Mouse (Mus musculus): ENCODE data around the gene Ccdc167. TPM values are rescaled to one million over a fixed set of nuclear protein-coding genes. Genes with fewer than 3 reads are reported as not detected.

Gene Ccdc167
- polyA plus RNA-seq, 1 experiment from 2014 or later, result 6.6 TPM

DNA sequence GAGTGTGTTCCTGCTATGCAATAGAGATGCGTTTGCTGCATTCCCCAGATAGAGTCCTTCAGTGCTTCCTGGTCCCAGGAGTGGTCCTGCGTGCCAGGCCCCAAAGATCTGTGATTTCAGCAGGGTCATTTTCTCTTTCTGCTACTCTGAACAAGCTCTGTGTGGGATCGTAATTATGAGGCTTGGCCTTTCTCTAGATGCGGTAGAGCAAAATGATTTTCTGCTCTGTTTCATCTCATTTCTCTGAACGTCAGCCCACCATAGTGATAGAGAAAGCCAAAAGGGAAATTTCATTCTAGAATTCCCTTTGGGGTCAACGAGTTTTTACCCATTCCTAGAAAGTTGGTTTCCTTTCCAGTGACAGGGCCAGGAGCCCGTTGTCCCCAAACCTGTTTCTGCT is 34.6 kb downstream of the Ccdc167 start:
- 90% methylated on average over 7 of the region's 7 CpGs for WGBS
- no peak overlapping the region for H3K9ac ChIP-seq (ENCODE audit: low read depth, low read length)
- H3K4me1 ChIP-seq (replicated peaks; ENCODE audit: control insufficient read depth, insufficient read depth, low read length), result no peaks in the 10 kb centered on the region
- no peak for TF ChIP-seq CTCF (IDR thresholded peaks at IDR 0.05; ENCODE audit: low read depth)
- H3K27me3 ChIP-seq (replicated peaks; ENCODE audit: control insufficient read depth, insufficient read depth, low read length), result no peaks in the 10 kb centered on the region
- no peak overlapping the region for H3K27ac ChIP-seq (ENCODE audit: low read depth, low read length)
- no peaks in the 10 kb centered on the region for H3K9me3 ChIP-seq (ENCODE audit: control insufficient read depth)
- peaks cover 71% of the 10 kb centered on the region for H3K36me3 ChIP-seq (ENCODE audit: control insufficient read depth, insufficient read depth)
- no peak overlapping the region for H3K4me3 ChIP-seq (ENCODE audit: low read depth, low read length)
- ATAC-seq, result no peak
- no peak overlapping the region for H3K4me2 ChIP-seq (replicated peaks; ENCODE audit: low read depth)

- Histone ChIP-seq H3K36me3 (ENCODE audit: control insufficient read depth, insufficient read depth) (peaks cover 71% of the 10 kb centered on the region), H3K9ac (ENCODE audit: low read depth, low read length) (no peak overlapping the region), H3K9me3 (ENCODE audit: control insufficient read depth) (no peaks in the 10 kb centered on the region), H3K4me1 (replicated peaks; ENCODE audit: control insufficient read depth, insufficient read depth, low read length) (no peaks in the 10 kb centered on the region), H3K27ac (ENCODE audit: low read depth, low read length) (no peak overlapping the region), H3K4me3 (ENCODE audit: low read depth, low read length) (no peak overlapping the region), H3K4me2 (replicated peaks; ENCODE audit: low read depth) (no peak overlapping the region), H3K27me3 (replicated peaks; ENCODE audit: control insufficient read depth, insufficient read depth, low read length) (no peaks in the 10 kb centered on the region)
- TF ChIP-seq CTCF (IDR thresholded peaks at IDR 0.05; ENCODE audit: low read depth), result no peak
- no peak for ATAC-seq
- 90% methylated on average over 9 of the region's 9 CpGs for WGBS
Observed at GRCm38 (mm10) chr17:29681669-29682068, 35.2 kb downstream of the Ccdc167 start.

DNA sequence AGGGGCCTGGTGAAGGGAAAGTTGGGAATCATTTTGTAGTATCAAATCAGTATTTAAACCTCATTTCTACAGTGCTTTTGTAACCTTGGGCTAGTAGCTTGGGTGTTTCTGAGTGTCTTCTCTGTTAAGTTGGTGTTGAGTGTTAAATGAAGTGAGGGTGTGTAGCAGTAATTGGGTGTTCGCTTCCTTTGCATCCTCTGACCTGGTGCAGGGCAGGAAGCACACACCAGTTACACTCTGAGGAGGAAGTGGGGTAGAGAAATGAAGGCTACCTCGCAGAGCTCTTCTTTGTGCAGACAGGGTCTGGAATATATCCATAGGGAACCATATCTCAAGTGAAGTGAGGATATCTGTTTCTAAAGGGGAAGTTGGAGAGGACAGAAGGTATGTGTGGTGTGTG is 35.9 kb downstream of the Ccdc167 start:
- peaks cover 71% of the 10 kb centered on the region for H3K36me3 ChIP-seq (ENCODE audit: control insufficient read depth, insufficient read depth)
- no peaks in the 10 kb centered on the region for H3K27me3 ChIP-seq (replicated peaks; ENCODE audit: control insufficient read depth, insufficient read depth, low read length)
- WGBS, result 86% methylated on average over 2 of the region's 2 CpGs
- no peak overlapping the region for H3K4me2 ChIP-seq (replicated peaks; ENCODE audit: low read depth)
- no peaks in the 10 kb centered on the region for H3K9me3 ChIP-seq (ENCODE audit: control insufficient read depth)
- no peak for TF ChIP-seq CTCF (IDR thresholded peaks at IDR 0.05; ENCODE audit: low read depth)
- H3K27ac ChIP-seq (ENCODE audit: low read depth, low read length), result no peak overlapping the region
- no peak overlapping the region for H3K4me3 ChIP-seq (ENCODE audit: low read depth, low read length)
- no peak overlapping the region for H3K9ac ChIP-seq (ENCODE audit: low read depth, low read length)
- no peaks in the 10 kb centered on the region for H3K4me1 ChIP-seq (replicated peaks; ENCODE audit: control insufficient read depth, insufficient read depth, low read length)
- ATAC-seq, result no peak

DNA sequence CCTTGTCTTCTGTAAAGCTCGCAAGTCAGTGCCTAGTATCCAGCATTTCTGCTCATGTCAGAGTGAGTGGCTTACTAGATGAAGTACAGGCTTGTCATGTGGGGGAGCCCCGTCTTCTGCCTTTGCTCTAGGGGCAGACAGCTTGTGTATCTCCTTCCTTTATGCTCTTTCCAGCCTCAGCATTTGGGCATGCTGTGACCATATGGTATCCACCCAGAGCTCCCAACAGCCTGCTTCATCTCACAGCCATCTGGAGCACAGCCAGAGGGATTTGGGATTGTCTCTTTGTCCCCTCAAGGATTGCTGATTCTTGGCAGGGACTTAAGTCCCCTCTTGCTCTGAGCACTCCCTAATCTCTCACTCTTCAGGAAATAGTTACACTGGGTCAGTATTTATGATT is 36.7 kb downstream of the Ccdc167 start:
- H3K4me3 ChIP-seq (ENCODE audit: low read depth, low read length), result no peak overlapping the region
- no peaks in the 10 kb centered on the region for H3K27me3 ChIP-seq (replicated peaks; ENCODE audit: control insufficient read depth, insufficient read depth, low read length)
- H3K27ac ChIP-seq (ENCODE audit: low read depth, low read length), result no peak overlapping the region
- H3K4me2 ChIP-seq (replicated peaks; ENCODE audit: low read depth), result no peak overlapping the region
- H3K9me3 ChIP-seq (ENCODE audit: control insufficient read depth), result no peaks in the 10 kb centered on the region
- TF ChIP-seq CTCF (IDR thresholded peaks at IDR 0.05; ENCODE audit: low read depth), result no peak
- H3K4me1 ChIP-seq (replicated peaks; ENCODE audit: control insufficient read depth, insufficient read depth, low read length), result no peaks in the 10 kb centered on the region
- 82% methylated on average over 2 of the region's 2 CpGs for WGBS
- H3K36me3 ChIP-seq (ENCODE audit: control insufficient read depth, insufficient read depth), result peaks cover 72% of the 10 kb centered on the region
- no peak overlapping the region for H3K9ac ChIP-seq (ENCODE audit: low read depth, low read length)
- ATAC-seq, result no peak

DNA sequence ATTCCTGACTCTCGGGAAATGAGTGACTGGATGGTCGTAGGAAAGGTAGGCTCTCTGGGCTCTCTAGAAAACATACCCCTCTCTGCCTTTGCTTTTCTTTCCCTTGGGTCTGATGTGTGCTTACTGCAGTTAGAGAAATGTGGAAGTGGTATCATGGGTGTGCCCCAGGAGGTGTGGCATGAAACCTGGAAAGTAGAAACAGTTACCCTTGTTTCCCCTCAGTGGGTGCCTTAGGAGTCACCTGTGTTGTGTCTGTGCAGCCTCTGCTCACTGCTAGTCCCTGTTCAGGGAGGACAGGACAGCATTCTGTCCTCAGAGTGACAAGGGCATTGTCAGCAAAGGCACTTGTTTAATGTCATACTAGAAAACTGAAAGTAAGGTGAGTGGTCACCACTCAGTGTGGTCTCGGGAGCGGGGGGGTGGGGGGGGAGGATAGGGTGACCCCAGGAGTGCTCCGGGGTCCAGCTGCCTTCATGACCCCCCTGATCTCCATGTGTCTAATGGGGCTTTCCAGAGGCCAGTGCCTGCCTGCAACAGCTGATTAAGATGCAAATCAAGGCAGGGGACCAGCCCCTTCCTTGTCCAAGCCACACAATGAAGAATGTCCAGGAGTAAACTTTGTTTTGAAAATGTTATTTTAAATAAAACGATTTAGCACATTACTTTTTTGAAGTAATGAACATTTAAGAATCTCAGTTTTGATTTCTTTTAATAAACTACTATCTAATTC is 37.6 kb downstream of the Ccdc167 start:
- Histone ChIP-seq H3K4me2 (replicated peaks; ENCODE audit: low read depth) (no peak overlapping the region), H3K9ac (ENCODE audit: low read depth, low read length) (no peak overlapping the region), H3K9me3 (ENCODE audit: control insufficient read depth) (no peaks in the 10 kb centered on the region), H3K4me3 (ENCODE audit: low read depth, low read length) (no peak overlapping the region), H3K4me1 (replicated peaks; ENCODE audit: control insufficient read depth, insufficient read depth, low read length) (no peaks in the 10 kb centered on the region), H3K27ac (ENCODE audit: low read depth, low read length) (no peak overlapping the region), H3K27me3 (replicated peaks; ENCODE audit: control insufficient read depth, insufficient read depth, low read length) (no peaks in the 10 kb centered on the region), H3K36me3 (ENCODE audit: control insufficient read depth, insufficient read depth) (peaks cover 73% of the 10 kb centered on the region)
- ATAC-seq, result no peak
- TF ChIP-seq CTCF (IDR thresholded peaks at IDR 0.05; ENCODE audit: low read depth), result no peak
- 87% methylated on average over 6 of the region's 6 CpGs for WGBS

DNA sequence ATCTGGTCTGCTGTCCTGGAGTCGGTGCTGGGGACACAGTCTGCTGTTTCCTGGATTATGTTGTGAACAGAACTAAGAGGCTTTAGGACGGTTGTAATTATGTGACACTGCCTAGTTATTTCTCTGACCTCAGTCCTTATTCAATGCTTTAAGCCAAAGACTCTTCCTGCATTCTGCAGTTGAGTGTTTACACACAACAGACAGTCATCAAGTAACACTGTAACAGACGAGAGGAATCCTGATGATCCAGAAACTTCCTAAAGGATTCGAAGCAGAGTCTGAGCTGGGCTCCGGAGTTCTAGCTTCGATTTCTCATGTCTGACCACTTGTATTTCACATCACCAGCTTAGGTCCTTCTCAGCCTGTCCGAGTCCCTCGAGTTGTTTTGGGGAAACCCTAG is 38.3 kb downstream of the Ccdc167 start:
- Histone ChIP-seq H3K4me2 (replicated peaks; ENCODE audit: low read depth) (no peak overlapping the region), H3K27ac (ENCODE audit: low read depth, low read length) (no peak overlapping the region; the same call in 1 of the 2 replicates), H3K27me3 (replicated peaks; ENCODE audit: control insufficient read depth, insufficient read depth, low read length) (no peaks in the 10 kb centered on the region), H3K9me3 (ENCODE audit: control insufficient read depth) (no peaks in the 10 kb centered on the region), H3K9ac (ENCODE audit: low read depth, low read length) (no peak overlapping the region), H3K4me1 (replicated peaks; ENCODE audit: control insufficient read depth, insufficient read depth, low read length) (no peaks in the 10 kb centered on the region), H3K36me3 (ENCODE audit: control insufficient read depth, insufficient read depth) (peaks cover 76% of the 10 kb centered on the region), H3K4me3 (ENCODE audit: low read depth, low read length) (no peak overlapping the region)
- no peak for ATAC-seq
- no peak for TF ChIP-seq CTCF (IDR thresholded peaks at IDR 0.05; ENCODE audit: low read depth)
- 78% methylated on average over 8 of the region's 8 CpGs for WGBS
